Mouse (Mus musculus) forebrain, embryonic 14.5 days (tissue): ENCODE data around the gene 4930556J24Rik. TPM values are rescaled to one million over a fixed set of nuclear protein-coding genes. Genes with fewer than 3 reads are reported as not detected.
A peak's percentile ranks its signal among the peaks of the same experiment; 100 is the strongest.

Experiments used
- ATAC-seq: fragments of 200-750 bp; cut with Nextera tagmentation; 2 replicates; pipeline ENCODE4 v1.8.0; 2017; ENCODE audit warnings: mild to moderate bottlenecking, moderate library complexity
- DNase-seq: peaks from one replicate; pipeline ENCODE4 v3.0.0-alpha.2; 2015; ENCODE audit warnings: low spot score
- H3K27ac ChIP-seq: fragments of 300-500 bp; sonication (generic); 2 replicates; pipeline ENCODE4 v1.5.1; 2014; ENCODE audit warnings: low read depth, mild to moderate bottlenecking, control low read depth, low read length, moderate library complexity
- H3K27me3 ChIP-seq: fragments of 300-500 bp; sonication (generic); replicated peaks from 2 replicates; pipeline ENCODE4 v1.6.1; 2014; ENCODE audit warnings: low read length, control low read depth, mixed read lengths; ENCODE audit not compliant: control insufficient read depth, insufficient read depth
- H3K36me3 ChIP-seq: fragments of 300-500 bp; sonication (generic); 2 replicates; pipeline ENCODE4 v1.6.1; 2014; ENCODE audit warnings: low read length, control low read depth; ENCODE audit not compliant: control insufficient read depth, insufficient read depth
- H3K4me1 ChIP-seq: fragments of 300-500 bp; sonication (generic); 2 replicates; pipeline ENCODE4 v1.6.1; 2014; ENCODE audit warnings: antibody characterized with exemption, low read length, control low read depth; ENCODE audit not compliant: control insufficient read depth, insufficient read depth
- H3K4me2 ChIP-seq: fragments of 300-500 bp; sonication (generic); 2 replicates; pipeline ENCODE4 v1.6.1; 2014; ENCODE audit warnings: mild to moderate bottlenecking, control low read depth, low read length
- H3K4me3 ChIP-seq: fragments of 300-500 bp; sonication (generic); 2 replicates; pipeline ENCODE4 v1.5.1; 2014; ENCODE audit warnings: low read depth, low read length, control low read depth
- H3K9ac ChIP-seq: fragments of 300-500 bp; sonication (generic); 2 replicates; pipeline ENCODE4 v1.6.1; 2014; ENCODE audit warnings: mild to moderate bottlenecking, low read length, control low read depth, moderate library complexity
- H3K9me3 ChIP-seq: fragments of 300-500 bp; sonication (generic); replicated peaks from 2 replicates; pipeline ENCODE4 v1.6.1; 2016; ENCODE audit warnings: low read length, control low read depth, mixed read lengths; ENCODE audit not compliant: control insufficient read depth
- WGBS: fragments of 180-500 bp; shearing (Covaris S2); extraction: QIAGEN DNeasy Blood & Tissue Kit; methylation state at CpG from one replicate; pipeline ENCODE4 v1.1.7; 2014; 5-methylcytosine and 5-hydroxymethylcytosine counted together
- polyA plus RNA-seq: library from polyadenylated mRNA; unstranded; fragments of >200 nt; fragmentation: Nextera tagmentation; extraction: Ambion mirVana; gene quantifications from 2 replicates; pipeline ENCODE4 v1.2.1, GENCODE M21; 2014

Gene 4930556J24Rik
- polyA plus RNA-seq, 1 experiment from 2014 or later, result not detected

DNA sequence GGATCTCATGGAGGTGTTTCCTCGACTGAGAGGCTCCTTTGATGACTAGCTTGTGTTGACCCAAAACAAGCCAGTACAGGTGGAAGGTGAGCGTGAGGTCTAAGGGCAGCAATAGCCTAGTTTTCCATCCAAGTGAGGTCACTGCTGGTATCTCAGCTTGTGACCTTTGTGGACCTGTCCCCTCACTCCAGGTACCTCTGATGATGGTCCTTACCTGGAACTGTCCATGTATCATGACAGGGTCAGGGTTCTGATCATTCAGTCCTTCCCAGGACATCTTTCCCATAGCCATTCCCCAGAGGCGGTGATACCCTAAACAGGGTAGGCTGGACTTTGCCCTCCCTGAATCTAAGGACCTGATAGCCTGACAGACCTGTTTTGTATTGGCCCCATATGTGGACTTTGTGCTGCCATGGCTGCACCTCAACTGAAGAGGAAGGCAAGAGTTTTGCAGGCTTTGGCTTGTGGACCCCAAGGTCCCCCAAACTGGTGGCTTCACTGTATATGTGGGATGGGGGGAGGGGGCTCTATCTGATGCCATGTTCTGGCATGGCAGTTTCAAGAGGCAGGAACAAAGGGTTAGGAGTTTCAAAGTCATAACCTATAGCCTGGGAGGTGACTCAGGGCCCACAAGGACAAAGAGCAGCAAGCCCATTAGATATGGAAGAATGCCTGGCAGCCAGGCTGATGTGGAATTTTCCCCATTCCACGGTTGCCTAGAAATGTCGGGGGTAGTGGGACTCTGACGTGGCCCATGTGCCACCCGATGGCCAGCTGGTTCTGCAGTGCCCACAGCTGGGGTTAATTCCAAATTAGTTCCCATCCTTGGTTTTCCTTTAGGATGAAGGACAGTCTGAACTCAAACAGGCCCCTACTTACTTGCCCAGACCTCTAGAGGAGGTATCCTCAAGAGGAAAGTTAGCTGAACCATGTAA is 6.0 kb upstream of the 4930556J24Rik start:
- H3K4me1 ChIP-seq, result no peaks in the 10 kb centered on the region; the same call in none of the 2 replicates
- no peaks in the 10 kb centered on the region for H3K9me3 ChIP-seq
- H3K36me3 ChIP-seq, result peaks cover 40% of the 10 kb centered on the region
- no peak for DNase-seq
- WGBS, result 75% methylated on average over 7 of the region's 7 CpGs
- H3K4me3 ChIP-seq, result no peak overlapping the region
- ATAC-seq, result no peak
- peak overlapping the region; percentile 60 for H3K4me2 ChIP-seq
- H3K9ac ChIP-seq, result no peak overlapping the region
- H3K27ac ChIP-seq, result no peak overlapping the region
- H3K27me3 ChIP-seq, result 0 out of 2 replicates have a peak, but pooled peaks cover 3% of the 10 kb centered on the region

DNA sequence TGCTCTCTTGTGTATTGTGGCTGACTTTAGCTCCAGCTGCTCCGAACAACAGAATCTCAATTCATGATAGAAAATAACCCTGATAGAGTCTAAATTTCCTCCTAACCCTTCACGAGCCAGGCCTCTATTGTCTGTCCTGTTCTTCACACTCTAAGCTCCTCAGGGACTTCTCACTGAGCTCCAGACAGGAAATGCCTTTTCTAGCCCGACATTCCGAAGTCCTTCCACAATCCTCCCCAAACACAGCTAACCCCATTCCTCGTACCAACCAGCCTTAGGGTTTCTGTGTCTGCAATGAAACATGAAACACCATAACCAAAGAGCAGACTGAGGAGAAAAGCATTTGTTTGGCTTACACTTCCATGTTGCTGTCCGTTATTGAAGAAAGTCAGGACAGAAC is 5.0 kb upstream of the 4930556J24Rik start:
- no peak overlapping the region for H3K9ac ChIP-seq
- H3K4me3 ChIP-seq, result no peak overlapping the region
- WGBS, result 85% methylated on average over 6 of the region's 6 CpGs
- DNase-seq (no peak), ATAC-seq (no peak)
- peaks cover 50% of the 10 kb centered on the region for H3K36me3 ChIP-seq
- H3K27ac ChIP-seq, result no peak overlapping the region
- no peaks in the 10 kb centered on the region for H3K9me3 ChIP-seq
- 0 out of 2 replicates have a peak, but pooled peaks cover 3% of the 10 kb centered on the region for H3K27me3 ChIP-seq
- H3K4me2 ChIP-seq, result no peak overlapping the region
- H3K4me1 ChIP-seq, result no peaks in the 10 kb centered on the region; the same call in none of the 2 replicates

DNA sequence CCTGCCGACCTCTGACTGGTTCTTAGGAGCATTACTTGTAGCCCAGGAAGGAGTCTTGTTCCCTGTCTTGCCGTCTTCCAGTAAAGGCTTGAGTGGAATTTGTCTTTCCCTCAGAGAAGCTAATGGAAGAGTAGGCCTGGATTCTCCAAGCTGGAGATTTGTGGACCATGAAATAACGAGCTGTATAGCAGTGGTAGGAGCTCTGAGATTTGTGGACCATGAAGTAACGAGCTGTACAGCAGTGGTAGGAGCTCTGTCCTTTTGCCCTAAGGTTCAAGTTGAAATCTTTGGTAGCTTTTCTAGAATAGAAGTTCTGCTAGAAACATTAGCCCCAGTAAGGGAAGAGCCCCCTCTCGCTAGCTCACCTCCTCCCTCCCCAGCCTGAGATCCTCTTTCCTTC is 1.8 kb upstream of the 4930556J24Rik start:
- Histone ChIP-seq H3K27ac (no peak overlapping the region), H3K27me3 (no peaks in the 10 kb centered on the region), H3K4me3 (no peak overlapping the region), H3K9me3 (no peaks in the 10 kb centered on the region), H3K4me1 (no peaks in the 10 kb centered on the region; the same call in none of the 2 replicates), H3K4me2 (no peak overlapping the region), H3K9ac (no peak overlapping the region), H3K36me3 (peaks cover 81% of the 10 kb centered on the region)
- 93% methylated on average over 5 of the region's 5 CpGs for WGBS
- ATAC-seq (no peak), DNase-seq (no peak)

DNA sequence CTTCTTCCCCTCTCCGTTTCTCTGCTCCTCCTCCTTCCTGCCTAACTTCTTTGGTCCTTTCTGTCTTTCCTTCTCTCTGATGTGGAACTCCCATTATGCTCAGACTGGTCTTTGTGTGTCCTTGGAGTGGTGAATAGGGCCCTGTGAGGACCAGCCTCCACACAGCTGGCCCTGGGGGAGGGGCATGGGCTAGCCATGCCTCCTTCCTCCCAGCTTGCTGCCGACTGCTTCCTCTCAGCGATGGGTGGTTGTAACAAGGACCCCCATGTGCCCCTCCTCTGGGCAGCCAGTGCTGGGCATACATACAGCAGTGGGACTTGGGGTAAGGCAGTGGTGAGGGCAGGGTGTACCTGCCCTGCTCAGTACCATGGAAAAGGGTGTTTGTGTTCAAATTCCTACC is 2.3 kb downstream of the 4930556J24Rik start:
- H3K9ac ChIP-seq, result no peak overlapping the region
- ATAC-seq (no peak), DNase-seq (no peak)
- no peaks in the 10 kb centered on the region for H3K9me3 ChIP-seq
- H3K4me2 ChIP-seq, result no peak overlapping the region
- no peak overlapping the region for H3K27ac ChIP-seq
- no peaks in the 10 kb centered on the region for H3K27me3 ChIP-seq
- H3K4me1 ChIP-seq, result no peaks in the 10 kb centered on the region
- peaks cover 100% of the 10 kb centered on the region for H3K36me3 ChIP-seq
- WGBS, result 64% methylated on average over 3 of the region's 3 CpGs
- H3K4me3 ChIP-seq, result no peak overlapping the region

DNA sequence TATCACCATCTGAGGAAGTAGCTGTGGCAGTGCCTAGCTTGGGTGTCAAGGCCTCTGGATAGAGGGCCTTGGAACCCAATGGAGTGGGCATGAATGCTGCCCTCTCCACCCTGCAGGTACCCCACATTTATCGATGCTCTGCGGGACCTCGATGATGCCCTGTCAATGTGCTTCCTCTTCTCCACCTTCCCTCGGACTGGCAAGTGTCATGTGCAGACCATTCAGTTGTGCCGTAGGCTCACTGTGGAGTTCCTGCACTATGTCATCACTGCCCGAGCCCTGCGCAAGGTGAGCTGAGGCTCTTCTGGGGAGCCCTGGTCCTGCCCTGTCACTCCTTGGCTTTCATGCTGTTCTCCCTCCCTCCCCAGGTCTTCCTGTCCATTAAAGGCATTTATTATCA is 3.5 kb downstream of the 4930556J24Rik start:
- DNase-seq, result no peak
- no peak for ATAC-seq
- no peak overlapping the region for H3K27ac ChIP-seq
- H3K36me3 ChIP-seq, result peaks cover 97% of the 10 kb centered on the region
- no peak overlapping the region for H3K9ac ChIP-seq
- H3K4me1 ChIP-seq, result no peaks in the 10 kb centered on the region
- H3K4me2 ChIP-seq, result no peak overlapping the region
- H3K9me3 ChIP-seq, result no peaks in the 10 kb centered on the region
- no peaks in the 10 kb centered on the region for H3K27me3 ChIP-seq
- 93% methylated on average over 7 of the region's 7 CpGs for WGBS
- H3K4me3 ChIP-seq, result no peak overlapping the region

DNA sequence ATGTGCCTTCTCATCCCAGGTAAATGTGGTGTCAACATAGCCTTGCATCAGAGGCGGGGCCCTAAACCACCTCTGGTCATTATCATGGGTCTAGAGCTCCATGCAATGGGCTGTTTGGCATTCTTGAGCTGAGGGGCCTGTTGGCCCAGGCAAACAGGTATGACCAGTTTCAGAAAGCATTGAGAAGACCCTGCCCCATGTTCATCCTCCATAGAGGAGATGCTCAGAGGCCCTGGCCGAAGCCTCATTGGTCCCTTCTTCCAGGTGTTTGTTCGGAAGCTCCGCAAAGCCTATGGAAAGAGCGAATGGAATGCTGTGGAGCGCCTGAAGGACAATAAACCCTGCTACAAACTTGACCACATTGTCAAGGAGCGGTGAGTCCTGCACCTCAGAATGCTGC is 6.2 kb downstream of the 4930556J24Rik start:
- H3K9me3 ChIP-seq, result no peaks in the 10 kb centered on the region
- H3K27me3 ChIP-seq, result no peaks in the 10 kb centered on the region
- H3K4me2 ChIP-seq, result no peak overlapping the region
- 95% methylated on average over 7 of the region's 7 CpGs for WGBS
- no peak overlapping the region for H3K4me3 ChIP-seq
- H3K27ac ChIP-seq, result no peak overlapping the region
- H3K4me1 ChIP-seq, result no peaks in the 10 kb centered on the region
- DNase-seq (no peak), ATAC-seq (no peak)
- no peak overlapping the region for H3K9ac ChIP-seq
- peaks cover 75% of the 10 kb centered on the region for H3K36me3 ChIP-seq

DNA sequence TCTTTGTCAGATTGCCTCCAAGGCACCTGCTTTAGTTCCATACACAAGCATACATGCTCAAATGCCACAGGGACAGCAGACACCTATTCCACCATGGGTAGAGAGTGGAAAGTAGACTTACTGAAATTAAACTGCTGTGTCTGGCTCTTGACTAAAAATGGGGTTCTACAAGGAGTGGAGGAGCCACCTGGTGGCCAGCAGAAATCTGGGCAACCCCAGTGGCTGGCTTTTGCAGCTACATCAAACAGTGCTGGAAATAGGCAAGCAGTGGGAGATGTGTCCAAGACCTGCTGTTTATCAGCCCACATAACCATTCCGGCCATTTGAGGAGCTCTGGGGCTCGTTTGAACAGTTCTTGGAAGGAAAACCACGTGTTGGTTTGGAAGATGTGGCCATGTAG is 6.7 kb downstream of the 4930556J24Rik start:
- H3K4me1 ChIP-seq, result peaks cover 2% of the 10 kb centered on the region; the same call in 1 of the 2 replicates
- no peak overlapping the region for H3K4me3 ChIP-seq
- no peak overlapping the region for H3K4me2 ChIP-seq
- no peaks in the 10 kb centered on the region for H3K27me3 ChIP-seq
- no peak overlapping the region for H3K27ac ChIP-seq
- no peak overlapping the region for H3K9ac ChIP-seq
- no peaks in the 10 kb centered on the region for H3K9me3 ChIP-seq
- peaks cover 70% of the 10 kb centered on the region for H3K36me3 ChIP-seq
- DNase-seq (no peak), ATAC-seq (no peak)
- 87% methylated on average over 3 of the region's 3 CpGs for WGBS

DNA sequence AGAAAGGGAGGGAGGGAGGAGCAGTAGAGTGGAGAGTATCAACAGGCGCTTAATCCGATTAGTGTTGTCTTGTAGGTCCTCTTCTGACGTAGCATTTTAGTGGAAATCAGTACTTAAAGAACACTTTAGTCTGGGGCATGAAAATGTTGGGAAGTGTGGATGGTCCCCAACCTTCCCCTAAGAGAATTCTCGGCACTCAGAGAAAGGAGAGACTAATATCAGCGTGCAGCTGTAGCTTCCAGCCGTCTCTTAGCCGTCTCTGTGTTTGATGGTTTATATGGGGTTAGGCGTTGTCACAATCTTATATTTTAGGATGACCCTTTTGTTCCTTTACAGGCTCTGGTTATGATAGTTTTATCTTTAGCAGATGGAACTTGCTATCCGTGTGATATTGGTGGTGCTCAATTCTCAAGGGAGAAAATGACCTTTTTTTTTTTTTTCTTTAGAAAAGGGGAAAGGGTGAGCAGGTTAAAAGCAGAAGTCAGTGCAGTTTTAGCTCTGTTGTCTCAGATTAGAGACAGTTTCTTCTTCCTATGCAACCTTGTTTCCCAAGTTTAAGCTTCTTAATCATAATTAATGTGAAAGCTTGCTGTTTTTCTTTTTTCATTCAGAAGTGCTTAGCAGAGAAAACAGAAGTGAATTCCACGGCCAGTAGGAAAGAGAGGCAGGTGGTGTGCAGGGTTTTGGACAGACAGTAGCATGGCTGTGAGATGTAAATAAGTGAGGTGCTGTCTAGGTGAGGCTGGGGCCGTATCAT is 12.0 kb downstream of the 4930556J24Rik start:
- peaks cover 17% of the 10 kb centered on the region for H3K36me3 ChIP-seq
- H3K4me1 ChIP-seq, result peaks cover 7% of the 10 kb centered on the region; the same call in 1 of the 2 replicates
- DNase-seq, result no peak
- H3K9me3 ChIP-seq, result no peaks in the 10 kb centered on the region
- H3K4me3 ChIP-seq, result peak overlapping the region; percentile 87
- no peak for ATAC-seq
- 0 out of 2 replicates have a peak overlapping the region, but pooled peaks have one; percentile 27 for H3K27ac ChIP-seq
- peak overlapping the region; percentile 81 for H3K9ac ChIP-seq
- H3K4me2 ChIP-seq, result peak overlapping the region; percentile 85
- no peaks in the 10 kb centered on the region for H3K27me3 ChIP-seq
- WGBS, result 12% methylated on average over 11 of the region's 11 CpGs
